Mouse (Mus musculus) neural tube, embryonic 11.5 days (tissue): ENCODE data around the gene Olfr1508. TPM values are rescaled to one million over a fixed set of nuclear protein-coding genes. Genes with fewer than 3 reads are reported as not detected.
"Not testable (repeated sequence)": the region's sequence is repeated elsewhere in the genome, so short reads cannot be mapped to it uniquely, and the experiment has no call there.

Source experiments
- ATAC-seq: fragments of 200-750 bp; cut with Nextera tagmentation; 2 replicates; pipeline ENCODE4 v1.8.0; 2017; ENCODE audit warnings: moderate number of reproducible peaks, mild to moderate bottlenecking, moderate TSS enrichment, moderate library complexity; ENCODE audit not compliant: insufficient read depth, low FRiP score, low TSS enrichment
- DNase-seq: peaks from one replicate; pipeline ENCODE4 v3.0.0-alpha.2; 2015; ENCODE audit warnings: low spot score
- H3K27ac ChIP-seq: fragments of 300-500 bp; sonication (generic); 2 replicates; pipeline ENCODE4 v1.5.1; 2014; ENCODE audit warnings: low read depth, mild to moderate bottlenecking, low read length
- H3K27me3 ChIP-seq: fragments of 300-500 bp; sonication (generic); 2 replicates; pipeline ENCODE4 v1.6.1; 2014; ENCODE audit warnings: mild to moderate bottlenecking, low read length, mixed read lengths; ENCODE audit not compliant: control insufficient read depth, insufficient read depth
- H3K36me3 ChIP-seq: fragments of 300-500 bp; sonication (generic); 2 replicates; pipeline ENCODE4 v1.6.1; 2014; ENCODE audit warnings: mild to moderate bottlenecking, low read length, moderate library complexity, mixed read lengths; ENCODE audit not compliant: control insufficient read depth, insufficient read depth
- H3K4me1 ChIP-seq: fragments of 300-500 bp; sonication (generic); 2 replicates; pipeline ENCODE4 v1.6.1; 2014; ENCODE audit warnings: low read length, mixed read lengths; ENCODE audit not compliant: control insufficient read depth, insufficient read depth
- H3K4me2 ChIP-seq: fragments of 300-500 bp; sonication (generic); 2 replicates; pipeline ENCODE4 v1.6.1; 2014; ENCODE audit warnings: low read depth, mild to moderate bottlenecking, moderate library complexity
- H3K4me3 ChIP-seq: fragments of 300-500 bp; sonication (generic); 2 replicates; pipeline ENCODE4 v1.5.1; 2014; ENCODE audit warnings: low read depth, low read length
- H3K9ac ChIP-seq: fragments of 300-500 bp; sonication (generic); 2 replicates; pipeline ENCODE4 v1.6.1; 2014; ENCODE audit warnings: mild to moderate bottlenecking, low read length
- H3K9me3 ChIP-seq: fragments of 300-500 bp; sonication (generic); 2 replicates; pipeline ENCODE4 v1.6.1; 2016; ENCODE audit warnings: low read length; ENCODE audit not compliant: control insufficient read depth
- WGBS: fragments of 180-500 bp; shearing (Covaris S2); extraction: QIAGEN DNeasy Blood & Tissue Kit; methylation state at CpG from one replicate; pipeline ENCODE4 v1.1.7; 2014; 5-methylcytosine and 5-hydroxymethylcytosine counted together
- polyA plus RNA-seq: library from polyadenylated mRNA; unstranded; fragments of >200 nt; fragmentation: Nextera tagmentation; extraction: Ambion mirVana; gene quantifications from 2 replicates; pipeline ENCODE4 v1.2.1, GENCODE M21; 2014

Olfr1508 gene
- not detected in 2 replicates for polyA plus RNA-seq

GRCm38 (mm10) chr14:52467395-52467794 is at the start of gene Olfr1508:
Olfr1508 (minus strand) TSS chr14:52467495.
- 56% methylated on average over 2 of the region's 2 CpGs for WGBS
- DNase-seq = no peak
- H3K4me1 ChIP-seq = no peaks in the 10 kb centered on the region

GRCm38 (mm10) chr14:52495516-52495915 is 28.2 kb upstream of the Olfr1508 start, which contains the start of gene Olfr1507:
Olfr1507 (minus strand) TSS chr14:52495749.
- Histone ChIP-seq H3K9me3 (no peaks in the 10 kb centered on the region), H3K36me3 (no peaks in the 10 kb centered on the region), H3K4me3 (no peak within 1 kb of the TSS), H3K27ac (no peak within 1 kb of the TSS), H3K4me2 (no peak within 1 kb of the TSS), H3K27me3 (no peaks in the 10 kb centered on the region), H3K9ac (no peak within 1 kb of the TSS), H3K4me1 (no peaks in the 10 kb centered on the region)
- no peak for DNase-seq
- ATAC-seq = no peak
- WGBS = 84% methylated on average over 4 of the region's 4 CpGs

More at GRCm38 (mm10) chr14:52467395-52467794, at the start of gene Olfr1508:
- H3K36me3 ChIP-seq = no peaks in the 10 kb centered on the region
- H3K4me2 ChIP-seq = no peak within 1 kb of the TSS
- H3K4me3 ChIP-seq = no peak within 1 kb of the TSS
- H3K27me3 ChIP-seq = no peaks in the 10 kb centered on the region
- H3K27ac ChIP-seq = no peak within 1 kb of the TSS
- H3K9me3 ChIP-seq = no peaks in the 10 kb centered on the region
- H3K9ac ChIP-seq = no peak within 1 kb of the TSS
- ATAC-seq = no peak; the same call in 1 of the 2 replicates

- ATAC-seq (no peak), DNase-seq (no peak)
- Histone ChIP-seq H3K9ac (no peak overlapping the region), H3K36me3 (no peaks in the 10 kb centered on the region), H3K4me1 (no peaks in the 10 kb centered on the region), H3K4me3 (no peak overlapping the region), H3K27ac (no peak overlapping the region), H3K9me3 (no peaks in the 10 kb centered on the region), H3K27me3 (no peaks in the 10 kb centered on the region), H3K4me2 (no peak overlapping the region)
- 73% methylated on average over 1 of the region's 1 CpGs for WGBS
Measured at GRCm38 (mm10) chr14:52465738-52466137, 1.6 kb downstream of the Olfr1508 start.

- H3K9me3 ChIP-seq = no peaks in the 10 kb centered on the region
- no peak overlapping the region for H3K4me3 ChIP-seq
- no peak overlapping the region for H3K9ac ChIP-seq
- no peaks in the 10 kb centered on the region for H3K27me3 ChIP-seq
- no peaks in the 10 kb centered on the region for H3K4me1 ChIP-seq
- no peaks in the 10 kb centered on the region for H3K36me3 ChIP-seq
- ATAC-seq (no peak), DNase-seq (no peak)
- H3K4me2 ChIP-seq = no peak overlapping the region
- H3K27ac ChIP-seq = no peak overlapping the region
Measured at GRCm38 (mm10) chr14:52461928-52462327, 5.4 kb downstream of the Olfr1508 start.

- Histone ChIP-seq H3K27me3 (no peaks in the 10 kb centered on the region), H3K27ac (no peak overlapping the region), H3K9ac (no peak overlapping the region), H3K36me3 (no peaks in the 10 kb centered on the region), H3K9me3 (no peaks in the 10 kb centered on the region), H3K4me2 (no peak overlapping the region), H3K4me3 (no peak overlapping the region), H3K4me1 (no peaks in the 10 kb centered on the region)
- WGBS = 86% methylated on average over 8 of the region's 8 CpGs
- ATAC-seq (no peak), DNase-seq (no peak)
Measured at GRCm38 (mm10) chr14:52451138-52451537, 16.2 kb downstream of the Olfr1508 start.

- no peaks in the 10 kb centered on the region for H3K4me1 ChIP-seq
- H3K4me2 ChIP-seq = no peak within 1 kb of the TSS
- no peak within 1 kb of the TSS for H3K9ac ChIP-seq
- ATAC-seq (no peak), DNase-seq (no peak)
- no peak within 1 kb of the TSS for H3K4me3 ChIP-seq
- no peaks in the 10 kb centered on the region for H3K36me3 ChIP-seq
- H3K9me3 ChIP-seq = no peaks in the 10 kb centered on the region
- no peak within 1 kb of the TSS for H3K27ac ChIP-seq
- H3K27me3 ChIP-seq = no peaks in the 10 kb centered on the region
Measured at GRCm38 (mm10) chr14:52442690-52443089, 24.6 kb downstream of the Olfr1508 start, which contains the start of gene Olfr1509. Olfr1509 (plus strand) TSS chr14:52442990.

GRCm38 (mm10) chr14:52427686-52428085 is 39.6 kb downstream of the Olfr1508 start:
- H3K4me2 ChIP-seq = no peak overlapping the region
- ATAC-seq = no peak
- DNase-seq = no peak
- no peaks in the 10 kb centered on the region for H3K9me3 ChIP-seq
- H3K9ac ChIP-seq = no peak overlapping the region
- no peaks in the 10 kb centered on the region for H3K27me3 ChIP-seq
- no peaks in the 10 kb centered on the region for H3K4me1 ChIP-seq
- no peaks in the 10 kb centered on the region for H3K36me3 ChIP-seq
- no peak overlapping the region for H3K27ac ChIP-seq
- 97% methylated on average over 1 of the region's 1 CpGs for WGBS
- no peak overlapping the region for H3K4me3 ChIP-seq

- no peak within 1 kb of the TSS for H3K27ac ChIP-seq
- 90% methylated on average over 3 of the region's 3 CpGs for WGBS
- no peak within 1 kb of the TSS for H3K9ac ChIP-seq
- H3K4me2 ChIP-seq = no peak within 1 kb of the TSS
- H3K4me1 ChIP-seq = no peaks in the 10 kb centered on the region
- no peak for DNase-seq
- no peak for ATAC-seq
- no peaks in the 10 kb centered on the region for H3K27me3 ChIP-seq
- H3K9me3 ChIP-seq = no peaks in the 10 kb centered on the region
- no peaks in the 10 kb centered on the region for H3K36me3 ChIP-seq
- no peak within 1 kb of the TSS for H3K4me3 ChIP-seq
Measured at GRCm38 (mm10) chr14:52414273-52414672, 53.0 kb downstream of the Olfr1508 start, which contains the start of gene Olfr1510. Olfr1510 (minus strand) TSS chr14:52414373.

GRCm38 (mm10) chr14:52410142-52410919 is 57.0 kb downstream of the Olfr1508 start:
- H3K9ac ChIP-seq, H3K9me3 ChIP-seq, H3K27me3 ChIP-seq, H3K4me3 ChIP-seq, H3K36me3 ChIP-seq, H3K27ac ChIP-seq, ATAC-seq, H3K4me1 ChIP-seq, H3K4me2 ChIP-seq, DNase-seq: not testable (repeated sequence)
- WGBS = 85% methylated on average over 7 of the region's 10 CpGs
